Mouse (Mus musculus) thymus, postnatal 10 days (tissue): ENCODE measurements around the gene Cnksr1.

Experiments
- DNase-seq, 2 experiments: peaks; one replicate each; pipeline ENCODE4 v3.0.0; 2021; ENCODE audit warnings: low spot score in 2 of 2

The Cnksr1 gene

DNA sequence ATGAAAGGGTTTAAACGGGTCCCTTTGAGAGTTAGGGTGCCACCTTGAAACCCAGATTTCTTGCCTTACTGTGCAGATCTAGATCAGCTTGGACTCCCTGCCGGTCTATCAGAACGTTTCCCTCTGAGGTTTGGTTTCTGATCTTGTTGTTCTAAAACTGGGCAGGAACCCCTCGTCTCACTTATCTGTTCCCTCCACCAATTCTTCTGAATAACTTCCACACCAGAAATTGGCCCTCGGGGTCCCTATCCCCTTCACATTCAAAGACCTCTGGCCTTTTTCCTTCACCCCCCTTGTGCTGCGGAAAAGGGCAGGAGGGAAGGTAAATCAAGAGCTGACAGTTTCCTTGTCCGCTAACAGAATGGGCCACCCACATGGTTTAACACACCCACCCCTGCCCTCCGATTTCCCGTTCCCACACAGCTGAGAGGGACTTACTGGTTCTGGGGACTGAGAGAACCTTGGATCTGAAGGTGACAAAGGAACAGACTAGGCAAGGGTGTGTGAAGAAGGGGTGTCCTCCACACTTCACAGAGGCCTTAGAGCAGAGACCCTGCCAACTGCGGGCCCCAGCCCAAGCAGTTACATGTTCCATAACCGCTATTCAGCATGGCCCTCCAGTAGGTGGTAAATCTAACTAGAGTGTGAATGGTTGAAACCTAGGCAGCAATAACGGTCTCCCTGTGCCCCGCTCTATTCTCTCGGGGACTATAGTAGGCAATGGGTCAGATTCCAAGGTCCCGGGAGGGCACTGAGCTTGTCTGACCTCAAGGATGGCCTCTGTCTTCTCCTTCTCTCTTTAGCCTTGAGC lies 14.9 kb upstream of the Cnksr1 start:
- DNase-seq: no peak

DNA sequence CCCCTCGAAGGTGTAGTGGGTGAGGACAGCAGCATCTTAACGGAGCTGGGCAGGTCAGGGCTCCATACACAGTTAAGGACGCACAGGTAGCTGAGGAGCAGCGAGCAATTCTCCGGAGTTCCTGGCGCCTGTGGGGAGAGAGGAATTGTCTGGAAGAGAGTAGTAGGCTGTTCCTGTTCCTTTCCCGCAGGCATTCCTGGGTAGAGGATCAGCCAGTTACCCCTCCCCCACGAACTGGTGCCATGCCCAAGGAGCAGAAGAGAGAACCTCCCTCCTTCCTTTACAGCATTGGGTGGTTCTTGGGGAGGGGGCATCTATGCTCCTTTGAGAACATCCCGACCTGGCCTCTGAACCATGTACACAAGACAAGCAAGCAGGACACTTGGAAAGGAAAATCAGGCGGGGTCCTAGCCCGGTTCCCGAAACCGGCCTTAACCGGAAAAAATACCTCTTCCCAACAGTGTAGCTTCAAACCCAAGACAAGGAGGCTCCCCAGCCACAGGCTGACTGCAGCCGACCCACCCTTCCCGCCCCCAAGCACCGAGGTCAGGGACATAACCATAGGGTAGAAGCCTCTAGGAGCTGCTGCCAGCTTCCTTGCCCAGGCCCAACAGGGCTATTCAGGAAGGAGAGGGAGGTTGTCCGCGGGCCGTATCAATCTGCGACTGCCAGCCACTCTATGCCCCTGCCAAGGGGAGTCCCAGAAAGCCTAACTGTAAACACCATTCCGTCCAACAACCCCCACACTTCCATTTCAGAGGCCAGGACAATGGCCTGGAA lies 14.1 kb upstream of the Cnksr1 start:
- no peak for DNase-seq

DNA sequence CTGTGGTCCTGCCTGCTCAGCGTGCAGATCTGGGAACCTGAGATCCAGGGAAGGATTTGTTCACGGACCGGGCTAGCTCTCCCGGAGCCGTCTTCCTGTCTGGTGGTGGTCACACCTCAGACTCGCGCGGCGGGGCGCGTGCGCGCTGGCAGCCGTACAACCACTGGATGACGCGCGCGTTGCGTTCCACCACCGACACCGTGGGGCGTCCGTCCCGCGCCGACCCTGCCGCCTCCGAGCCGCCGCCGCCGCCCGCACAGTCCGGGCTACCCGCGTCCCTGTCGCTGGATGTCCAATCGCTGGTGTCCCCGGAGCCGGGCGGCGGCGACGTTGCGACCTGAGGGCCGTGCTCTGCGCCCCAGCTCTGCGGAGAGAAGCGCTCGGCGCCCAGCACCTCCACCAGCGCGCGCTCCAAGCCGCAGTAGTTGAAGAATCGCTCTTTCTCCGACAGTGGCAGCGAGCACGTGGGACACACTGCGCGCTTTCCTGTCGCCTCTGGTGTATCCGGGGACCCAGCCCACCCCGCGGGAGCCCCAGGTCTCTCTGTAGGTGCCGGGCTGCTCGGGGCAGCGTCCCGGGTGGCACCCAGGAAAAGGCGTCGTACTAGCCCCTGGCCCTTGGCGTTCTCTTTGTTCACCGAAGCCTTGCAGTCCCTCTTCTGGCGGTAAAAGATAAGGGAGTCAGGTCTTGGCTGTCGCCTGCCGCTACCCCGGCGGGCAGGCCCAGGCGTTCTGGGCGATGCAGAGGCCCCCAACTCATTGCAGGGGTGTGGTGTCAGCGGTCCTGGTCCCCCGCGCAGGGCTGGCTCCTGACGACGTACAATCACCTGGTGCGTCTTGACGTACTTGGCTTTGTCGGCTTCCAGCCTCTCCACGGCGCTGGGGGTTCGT lies 13.3 kb upstream of the Cnksr1 start:
- DNase-seq: peak; percentile 29 to 52

DNA sequence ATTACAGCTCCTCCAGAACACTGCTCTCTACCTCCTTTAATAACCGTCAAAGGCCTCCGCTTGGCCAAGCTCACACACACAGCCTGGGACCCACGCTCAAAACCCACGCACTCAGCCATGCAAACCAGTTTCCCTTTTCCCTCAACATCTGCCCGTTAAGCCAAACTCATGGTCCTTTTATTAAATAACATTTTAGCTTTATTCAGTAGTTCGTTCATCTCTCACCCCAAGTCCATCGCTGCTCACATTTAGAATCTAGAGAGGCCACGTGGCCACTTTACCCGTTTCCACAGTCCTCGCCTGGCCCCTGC lies 12.7 kb upstream of the Cnksr1 start:
- DNase-seq: no peak

DNA sequence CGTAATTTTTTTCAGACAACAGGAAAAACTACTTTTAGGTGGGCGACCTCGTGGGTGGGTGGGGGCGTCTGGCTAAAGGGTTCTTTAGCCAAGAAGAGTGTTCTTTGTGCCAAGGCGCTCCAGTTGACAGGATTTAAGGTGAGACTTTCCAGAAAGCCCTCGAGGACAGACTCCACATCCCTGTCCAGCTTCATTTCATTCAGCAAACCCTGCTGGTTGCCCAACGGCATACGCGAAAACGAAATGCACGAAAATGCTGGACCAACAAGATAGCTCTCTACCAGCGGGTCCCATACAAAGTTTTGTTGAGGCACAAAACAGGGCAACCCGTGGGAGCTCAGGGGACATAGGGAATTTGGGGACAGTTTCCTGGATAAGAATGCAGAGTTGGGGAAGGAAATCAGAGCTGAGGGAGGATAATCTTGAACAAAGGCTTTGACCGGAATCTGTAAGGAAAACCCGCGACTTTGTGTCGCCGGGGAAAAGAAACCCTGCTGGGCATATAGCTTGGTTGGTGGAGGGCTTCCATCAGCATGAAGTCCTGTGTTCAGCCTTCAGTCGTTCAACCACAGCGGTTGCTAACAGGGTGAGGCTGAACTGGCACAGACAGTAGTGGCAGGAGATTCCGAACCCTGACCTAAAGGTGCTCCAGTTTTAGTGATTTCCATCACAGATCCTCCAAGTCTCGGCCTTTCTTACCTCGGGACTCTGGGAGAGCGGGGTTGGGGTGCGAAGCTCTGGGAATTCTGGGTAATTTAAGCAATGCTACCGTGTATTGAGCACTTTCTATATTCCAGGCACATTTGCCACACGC lies 12.1 kb upstream of the Cnksr1 start:
- DNase-seq: no peak

DNA sequence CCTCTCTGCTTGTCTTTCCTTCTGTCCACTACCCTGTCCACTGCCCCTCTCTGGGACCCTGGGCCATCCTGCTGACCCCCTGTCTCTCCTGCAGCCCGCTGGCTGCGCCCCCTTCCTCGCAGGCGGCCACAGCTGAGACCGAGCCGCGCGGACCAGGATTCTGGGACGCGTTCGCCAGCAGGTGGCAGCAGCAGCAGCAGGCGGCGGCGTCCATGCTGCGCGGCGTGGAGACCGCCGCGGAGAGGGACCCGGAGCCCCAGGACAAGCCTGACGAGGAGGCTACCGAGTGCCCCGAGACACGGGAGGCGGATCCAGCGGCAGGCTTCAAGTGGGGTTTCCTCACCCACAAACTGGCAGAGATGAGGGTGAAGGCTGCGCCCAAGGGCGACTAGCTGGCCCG lies 11.5 kb upstream of the Cnksr1 start:
- DNase-seq: peak; percentile 42 to 82

DNA sequence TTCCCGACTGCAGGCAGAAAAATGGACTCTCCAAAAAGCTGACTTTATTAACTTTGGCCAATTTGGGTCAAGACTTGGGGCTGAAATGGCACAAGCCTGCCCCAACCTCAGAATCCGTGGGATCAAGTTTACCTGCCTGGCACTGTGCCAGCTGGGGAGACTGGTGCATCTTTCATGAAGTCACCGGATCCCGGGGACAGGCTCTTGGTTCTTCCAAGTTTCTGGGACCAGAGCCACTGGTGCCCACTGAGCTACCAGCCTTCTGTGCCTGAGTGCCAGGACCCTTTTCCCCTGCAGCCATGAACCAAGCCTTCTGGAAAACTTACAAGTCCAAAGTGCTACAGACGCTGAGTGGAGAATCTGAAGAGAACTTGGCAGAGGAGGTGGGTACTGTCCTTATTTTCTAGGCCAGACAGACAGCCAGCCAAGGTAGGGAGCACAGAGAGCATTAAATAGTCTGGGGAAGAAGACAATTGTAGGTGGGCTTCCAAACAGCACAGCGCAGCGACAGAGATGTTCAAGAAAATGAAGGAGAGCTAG lies 8.6 kb upstream of the Cnksr1 start, which contains the start of gene Gm30191:
Gene Gm30191 (plus strand): TSS at position 217 of the 540 bp plus-strand sequence.
- DNase-seq: no peak

DNA sequence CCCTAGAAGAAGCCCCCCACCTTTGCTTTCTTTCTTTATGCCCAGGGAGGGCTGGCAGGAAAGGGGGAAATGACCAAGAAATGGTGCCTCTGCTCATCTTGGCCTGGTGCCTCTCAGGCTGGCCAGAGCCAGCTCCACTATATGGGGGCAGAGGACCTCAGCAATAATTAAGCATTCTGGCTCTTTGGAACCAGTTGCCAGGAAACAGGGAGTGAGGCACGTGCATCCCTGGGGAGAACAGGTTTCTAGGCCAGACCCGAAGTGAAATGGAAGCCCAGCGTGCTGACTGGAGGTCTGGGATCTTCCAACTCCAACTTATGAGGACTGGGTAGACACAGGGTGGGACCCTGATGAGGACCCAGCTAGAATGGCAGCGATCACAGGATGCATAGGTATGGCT lies 8.1 kb upstream of the Cnksr1 start:
- DNase-seq: no peak

DNA sequence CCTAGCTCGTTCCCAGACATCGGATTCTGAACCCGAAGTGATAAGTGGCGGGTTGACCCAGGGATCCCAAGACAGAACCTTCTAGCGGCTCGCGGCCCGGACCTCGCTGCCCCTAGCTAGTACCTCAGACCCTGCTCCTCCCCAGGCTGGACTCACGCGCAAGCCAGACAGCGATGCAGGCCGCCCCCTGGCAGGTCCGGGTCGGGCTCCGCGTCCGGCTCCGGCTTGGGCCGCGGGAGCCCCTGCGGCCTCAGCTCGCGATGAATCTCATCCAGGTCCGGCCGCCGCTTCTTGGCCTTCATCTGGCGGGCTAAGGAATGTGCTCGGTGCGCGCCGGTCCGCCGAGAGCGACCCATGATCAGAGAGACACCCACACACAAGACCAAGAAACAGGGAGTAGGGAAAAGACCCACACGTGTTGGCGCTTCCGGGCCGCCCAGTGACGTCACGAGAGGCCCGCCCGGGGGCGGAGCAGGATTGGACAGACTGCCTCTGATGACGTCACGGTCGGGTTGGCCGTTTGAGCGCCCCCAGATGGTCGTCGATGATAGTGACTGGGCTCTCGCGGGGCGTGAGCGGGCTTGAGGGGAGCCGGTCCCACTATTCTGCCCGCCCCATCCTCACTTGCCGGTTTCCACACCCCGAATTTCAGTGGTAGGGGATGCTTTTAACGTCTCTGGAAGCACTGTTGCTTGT lies 7.1 kb upstream of the Cnksr1 start, which contains the start of gene Zfp593:
Gene Zfp593 (minus strand): TSS at position 445 of the 696 bp plus-strand sequence.
- peak; percentile 92 to 98 for DNase-seq

DNA sequence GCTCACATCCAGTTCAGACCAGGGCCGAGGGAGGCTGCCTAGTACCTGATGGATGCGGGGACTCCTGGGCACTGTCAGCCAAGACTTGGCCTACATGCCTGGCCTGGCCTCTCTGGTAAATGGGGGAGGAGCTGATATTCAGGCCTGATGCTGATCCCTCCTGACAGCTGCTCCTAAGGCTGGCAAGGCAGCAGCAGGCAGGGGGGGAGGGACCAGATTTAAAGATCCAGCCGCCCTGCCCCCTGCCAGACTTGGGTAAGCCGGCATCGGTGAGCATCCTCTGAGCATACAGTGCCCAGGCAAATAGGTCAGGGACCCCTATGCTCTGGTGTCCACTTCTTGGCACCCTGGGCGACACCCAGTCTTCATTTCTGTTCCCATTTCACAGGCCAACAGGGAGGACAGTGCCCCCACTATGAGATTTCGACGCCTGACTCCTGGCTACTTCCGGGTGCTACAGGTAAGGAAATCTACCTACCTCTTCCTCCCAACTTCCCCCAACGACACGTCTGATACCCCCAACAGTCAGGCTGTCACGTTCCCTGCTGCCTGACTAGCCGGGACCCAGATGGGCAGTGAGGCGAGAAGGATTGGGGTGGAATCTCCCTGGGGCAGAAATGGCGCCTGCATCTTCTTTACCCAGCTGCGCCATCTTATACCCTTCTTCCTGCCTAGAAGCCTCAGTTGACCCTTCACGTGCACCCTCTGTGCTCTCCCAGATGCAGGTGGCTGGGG lies 5.5 kb upstream of the Cnksr1 start, which contains the start of gene E130218I03Rik:
Gene E130218I03Rik (plus strand): TSS at position 147 of the 735 bp plus-strand sequence.
- DNase-seq: no peak

DNA sequence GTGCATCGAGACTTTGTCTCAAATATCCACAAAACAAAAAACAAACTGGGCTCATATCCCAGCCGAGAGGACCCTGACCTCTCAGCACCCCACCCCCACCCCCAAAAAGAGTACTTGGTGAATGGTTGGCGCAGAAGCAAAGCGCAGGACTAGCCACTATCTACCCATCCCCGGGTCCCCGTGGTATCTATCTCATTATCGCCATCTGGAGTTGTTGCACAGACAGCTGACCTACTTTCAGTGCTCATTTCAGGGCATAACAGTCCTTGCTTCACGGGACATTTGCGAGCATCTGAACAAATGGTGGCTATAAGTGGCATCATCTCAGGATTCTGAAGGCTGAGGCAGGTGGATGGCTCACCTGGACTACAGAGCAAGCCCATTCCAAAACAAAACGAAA lies 487 bp upstream of the Cnksr1 start:
- DNase-seq: no peak

DNA sequence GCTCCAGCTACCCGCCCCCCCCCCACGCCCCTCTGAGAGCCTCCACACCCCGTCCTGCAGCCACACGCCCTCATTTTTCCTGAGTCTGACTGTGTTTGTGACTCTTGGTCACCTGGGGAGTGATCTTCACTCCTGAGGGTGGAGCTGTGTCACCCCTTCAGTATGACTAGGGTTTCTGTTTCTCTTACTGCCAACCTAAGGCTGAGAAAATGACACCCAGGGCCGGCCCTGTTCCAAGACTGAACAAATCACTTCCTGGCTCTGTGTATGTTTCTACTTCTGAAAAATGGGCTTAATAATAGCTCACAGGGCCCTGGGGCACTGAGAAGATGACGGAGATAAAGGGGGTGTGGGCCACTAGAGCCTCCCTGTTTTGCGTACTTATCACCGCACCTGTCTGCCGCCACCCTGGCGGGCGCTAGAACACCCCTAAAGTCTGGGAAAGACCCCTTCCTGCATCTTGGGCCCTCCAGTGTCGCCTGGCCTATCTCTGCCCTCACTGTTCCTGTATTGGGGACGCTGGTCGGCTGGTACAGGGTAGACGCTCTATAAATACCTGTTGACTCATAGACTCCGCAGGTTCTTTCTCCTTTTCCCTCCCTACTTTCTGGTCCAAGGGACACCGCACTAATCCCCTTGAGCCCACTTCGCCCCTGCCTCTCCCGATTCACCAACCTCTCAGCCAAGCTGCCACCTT lies 469 bp downstream of the Cnksr1 start:
- no peak for DNase-seq

DNA sequence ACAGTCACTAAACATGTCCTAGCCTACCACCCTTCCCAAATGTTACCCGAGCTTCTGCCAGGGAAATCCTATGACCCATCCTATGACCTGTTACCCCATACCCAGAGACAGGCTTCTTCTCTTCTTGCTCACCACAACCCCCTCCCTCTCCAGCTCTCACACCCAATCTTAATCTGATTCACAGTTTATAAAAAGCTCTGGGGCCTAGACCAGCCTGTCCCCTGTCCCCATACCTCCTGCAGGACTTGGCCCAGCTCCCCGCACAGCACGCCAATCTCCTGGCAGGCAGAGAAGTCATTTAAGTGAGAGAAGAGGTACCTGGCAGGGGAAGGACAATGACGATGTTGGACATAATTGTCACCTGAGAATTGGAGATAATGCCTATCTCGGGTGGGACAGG lies 3.3 kb downstream of the Cnksr1 start:
- DNase-seq: no peak

DNA sequence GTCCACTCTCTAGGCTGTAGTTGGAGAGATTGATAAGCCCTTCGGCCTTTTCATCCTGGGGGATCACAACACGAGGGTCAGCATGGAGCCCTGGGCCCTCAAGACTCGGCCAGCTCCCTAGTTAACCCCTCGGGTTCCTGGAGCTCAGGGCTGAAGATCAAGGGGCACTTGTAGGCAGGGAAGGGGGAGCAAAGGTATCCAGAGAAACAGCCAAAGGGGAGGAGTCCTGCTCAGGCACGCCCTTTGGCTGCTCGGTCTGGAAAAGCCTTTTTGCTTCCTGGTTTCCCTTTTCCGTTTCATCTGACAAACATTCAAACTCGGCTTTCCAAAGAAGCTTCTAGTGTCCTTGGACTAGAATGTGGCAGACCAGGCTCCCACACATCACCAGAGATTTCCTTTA lies 7.8 kb downstream of the Cnksr1 start:
- no peak for DNase-seq

DNA sequence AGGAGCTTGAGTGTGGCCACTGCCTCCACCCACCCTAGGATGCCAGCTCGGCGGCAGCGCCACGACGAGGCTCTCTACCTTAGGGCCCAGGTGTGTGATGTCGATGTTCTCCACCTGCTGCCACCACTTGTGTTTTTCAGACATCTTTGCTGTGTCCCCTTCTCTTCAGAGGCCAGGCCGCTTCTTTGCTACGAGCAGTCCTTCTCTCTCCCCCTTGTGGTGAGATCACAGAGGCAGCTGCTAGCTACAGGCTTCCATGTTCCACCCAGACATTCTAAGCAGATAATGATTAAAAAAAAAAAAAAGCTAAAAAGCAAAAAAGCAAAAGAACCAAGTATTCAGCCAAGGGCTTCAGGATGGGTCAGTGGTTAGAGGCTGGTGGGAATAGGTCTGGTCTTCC lies 11.0 kb downstream of the Cnksr1 start, which contains the start of gene Catsper4:
Gene Catsper4 (minus strand): TSS at position 190 of the 400 bp plus-strand sequence.
- peak in 1 of 2 experiments; percentile 31 for DNase-seq

DNA sequence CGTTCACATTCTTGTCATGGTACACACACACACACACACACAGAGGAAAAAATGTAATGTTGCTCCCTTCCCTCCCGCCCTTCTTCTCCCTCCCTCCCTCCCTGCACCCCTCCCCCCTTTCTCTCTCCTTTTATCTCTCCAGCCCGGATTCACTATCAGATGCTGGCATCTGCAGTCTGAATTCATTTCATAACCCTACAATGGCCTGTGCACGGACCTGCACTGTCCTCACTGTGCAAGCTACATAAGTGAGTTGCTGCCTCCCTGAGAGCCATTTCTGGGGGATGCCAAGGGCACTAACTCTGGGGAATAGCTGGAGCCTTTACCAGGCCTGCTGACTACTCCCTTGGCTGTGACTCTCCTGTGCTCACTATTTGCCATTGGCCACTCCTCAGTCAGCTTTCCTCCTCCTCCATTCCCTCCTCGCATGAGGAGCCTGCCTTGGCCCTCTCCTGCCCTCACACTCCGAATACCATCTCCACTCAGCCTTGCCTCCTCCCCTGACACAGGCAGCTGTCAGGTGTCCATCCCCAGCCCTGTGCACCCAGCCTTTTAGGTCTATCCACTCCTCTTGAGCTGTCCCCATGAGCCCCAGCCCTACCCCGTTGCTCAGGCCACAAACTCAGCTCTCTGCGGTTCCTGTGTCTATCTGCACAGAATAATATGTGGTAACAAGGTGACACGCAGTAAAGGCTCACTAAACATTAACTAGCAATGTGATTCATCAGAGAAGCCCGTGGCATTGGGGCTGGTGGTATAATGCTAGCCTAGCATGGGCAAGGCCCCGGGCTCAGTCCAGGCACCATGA lies 15.2 kb downstream of the Cnksr1 start:
- DNase-seq: no peak

DNA sequence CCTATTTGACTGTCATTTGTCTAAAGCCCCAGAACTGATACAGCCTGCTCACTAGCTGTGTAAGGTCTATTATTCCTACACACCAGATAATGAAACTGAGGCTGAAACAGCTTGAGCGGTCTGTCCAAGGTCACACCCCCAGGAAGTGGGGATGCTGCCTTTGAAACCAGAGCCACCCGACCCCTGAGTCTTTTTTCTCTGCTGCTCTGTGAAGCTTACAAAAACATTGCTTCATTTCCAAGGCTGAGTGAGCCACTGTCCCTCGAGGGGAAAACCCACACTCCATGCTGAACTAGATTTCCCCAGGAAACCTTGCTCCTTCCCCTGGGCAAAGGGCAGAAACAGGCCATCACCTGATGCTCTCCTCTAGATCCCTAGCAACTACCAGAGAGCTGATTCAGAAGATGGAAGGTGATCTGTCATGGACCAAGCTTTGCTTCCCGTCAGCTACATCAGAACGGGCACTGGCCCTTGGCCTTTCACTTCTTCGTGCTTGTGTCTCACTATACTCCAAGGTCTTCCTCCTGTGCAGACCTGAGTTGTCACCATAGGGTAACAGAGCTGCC lies 31.6 kb downstream of the Cnksr1 start:
- DNase-seq: no peak
